Mouse (Mus musculus): ENCODE measurements at regions not wholly inside any gene's neighbourhood (a gene's known extent, or its start where the extent isn't known, plus 50 kb on each side); places are given as distances from the start of the nearest gene placed in this dataset.
A peak's percentile ranks its signal among the peaks of the same experiment; 100 is the strongest.
"Not testable (repeated sequence)": the region's sequence is repeated elsewhere in the genome, so short reads cannot be mapped to it uniquely, and the experiment has no call there.

GRCm38 (mm10) chr17:60966401-60966800, 1914.7 kb downstream of the Efna5 start:
- no peaks in the 10 kb centered on the region for H3K4me1 ChIP-seq (ENCODE audit: control insufficient read depth, insufficient read depth, low read length)
- 82% methylated on average over 1 of the region's 1 CpGs for WGBS
- H3K4me3 ChIP-seq (ENCODE audit: low read depth, low read length) = no peak overlapping the region
- H3K27ac ChIP-seq (ENCODE audit: low read depth, low read length) = no peak overlapping the region
- H3K9me3 ChIP-seq (ENCODE audit: control insufficient read depth, low read length) = no peaks in the 10 kb centered on the region
- no peaks in the 10 kb centered on the region for H3K27me3 ChIP-seq (ENCODE audit: control insufficient read depth, insufficient read depth, low read length)
- H3K9ac ChIP-seq (replicated peaks; ENCODE audit: low read depth, low read length) = no peak overlapping the region
- H3K4me2 ChIP-seq (ENCODE audit: low read depth, low read length) = no peak overlapping the region
- ATAC-seq (ENCODE audit: low read depth) = no peak
- H3K36me3 ChIP-seq (ENCODE audit: control insufficient read depth, insufficient read depth, low read length) = no peaks in the 10 kb centered on the region

GRCm38 (mm10) chr17:60965660-60966059, 1915.5 kb downstream of the Efna5 start:
- Histone ChIP-seq H3K27ac (ENCODE audit: low read depth, low read length) (no peak overlapping the region), H3K4me1 (ENCODE audit: control insufficient read depth, insufficient read depth, low read length) (no peaks in the 10 kb centered on the region), H3K36me3 (ENCODE audit: control insufficient read depth, insufficient read depth, low read length) (no peaks in the 10 kb centered on the region), H3K27me3 (ENCODE audit: control insufficient read depth, insufficient read depth, low read length) (no peaks in the 10 kb centered on the region), H3K4me3 (ENCODE audit: low read depth, low read length) (no peak overlapping the region), H3K9ac (replicated peaks; ENCODE audit: low read depth, low read length) (no peak overlapping the region), H3K9me3 (ENCODE audit: control insufficient read depth, low read length) (no peaks in the 10 kb centered on the region), H3K4me2 (ENCODE audit: low read depth, low read length) (no peak overlapping the region)
- ATAC-seq (ENCODE audit: low read depth) = no peak
- 51% methylated on average over 2 of the region's 2 CpGs for WGBS

GRCm38 (mm10) chr17:60951464-60951863, 1929.7 kb downstream of the Efna5 start:
- WGBS = 24% methylated on average over 1 of the region's 1 CpGs
- H3K9ac ChIP-seq (replicated peaks; ENCODE audit: low read depth, low read length) = no peak overlapping the region
- no peak overlapping the region for H3K4me2 ChIP-seq (ENCODE audit: low read depth, low read length)
- no peak overlapping the region for H3K4me3 ChIP-seq (ENCODE audit: low read depth, low read length)
- H3K27ac ChIP-seq (ENCODE audit: low read depth, low read length) = no peak overlapping the region
- H3K27me3 ChIP-seq (ENCODE audit: control insufficient read depth, insufficient read depth, low read length) = no peaks in the 10 kb centered on the region
- no peaks in the 10 kb centered on the region for H3K9me3 ChIP-seq (ENCODE audit: control insufficient read depth, low read length)
- ATAC-seq (ENCODE audit: low read depth) = no peak
- H3K4me1 ChIP-seq (ENCODE audit: control insufficient read depth, insufficient read depth, low read length) = no peaks in the 10 kb centered on the region
- no peaks in the 10 kb centered on the region for H3K36me3 ChIP-seq (ENCODE audit: control insufficient read depth, insufficient read depth, low read length)

- no peak overlapping the region for H3K4me3 ChIP-seq (ENCODE audit: low read depth, low read length)
- H3K27ac ChIP-seq (ENCODE audit: low read depth, low read length) = no peak overlapping the region
- H3K36me3 ChIP-seq (ENCODE audit: control insufficient read depth, insufficient read depth, low read length) = no peaks in the 10 kb centered on the region
- no peaks in the 10 kb centered on the region for H3K9me3 ChIP-seq (ENCODE audit: control insufficient read depth, low read length)
- WGBS = 73% methylated on average over 1 of the region's 1 CpGs
- no peaks in the 10 kb centered on the region for H3K4me1 ChIP-seq (ENCODE audit: control insufficient read depth, insufficient read depth, low read length)
- H3K9ac ChIP-seq (replicated peaks; ENCODE audit: low read depth, low read length) = no peak overlapping the region
- H3K4me2 ChIP-seq (ENCODE audit: low read depth, low read length) = no peak overlapping the region
- no peaks in the 10 kb centered on the region for H3K27me3 ChIP-seq (ENCODE audit: control insufficient read depth, insufficient read depth, low read length)
- no peak for ATAC-seq (ENCODE audit: low read depth)
Observed at GRCm38 (mm10) chr17:60937754-60938508, 1924.8 kb upstream of the Nudt12 start.

- Histone ChIP-seq H3K27me3 (ENCODE audit: control insufficient read depth, insufficient read depth, low read length) (no peaks in the 10 kb centered on the region), H3K9me3 (ENCODE audit: control insufficient read depth, low read length) (no peaks in the 10 kb centered on the region), H3K4me1 (ENCODE audit: control insufficient read depth, insufficient read depth, low read length) (no peaks in the 10 kb centered on the region), H3K36me3 (ENCODE audit: control insufficient read depth, insufficient read depth, low read length) (no peaks in the 10 kb centered on the region), H3K4me2 (ENCODE audit: low read depth, low read length) (no peak overlapping the region), H3K27ac (ENCODE audit: low read depth, low read length) (no peak overlapping the region), H3K4me3 (ENCODE audit: low read depth, low read length) (no peak overlapping the region), H3K9ac (replicated peaks; ENCODE audit: low read depth, low read length) (no peak overlapping the region)
- ATAC-seq (ENCODE audit: low read depth) = no peak
Observed at GRCm38 (mm10) chr17:60934223-60934622, 1921.1 kb upstream of the Nudt12 start.

GRCm38 (mm10) chr17:60925822-60926383, 1912.7 kb upstream of the Nudt12 start:
- ATAC-seq (ENCODE audit: low read depth) = peak; percentile 54; the same call in 1 of the 2 replicates

GRCm38 (mm10) chr17:60882721-60883120, 1869.5 kb upstream of the Nudt12 start:
- 98% methylated on average over 1 of the region's 1 CpGs for WGBS
- not testable (repeated sequence) for ATAC-seq (ENCODE audit: low read depth)

More at GRCm38 (mm10) chr17:60925822-60926383, 1912.7 kb upstream of the Nudt12 start:
- Histone ChIP-seq H3K4me2 (ENCODE audit: low read depth, low read length) (no peak overlapping the region), H3K27ac (ENCODE audit: low read depth, low read length) (no peak overlapping the region), H3K9me3 (ENCODE audit: control insufficient read depth, low read length) (no peaks in the 10 kb centered on the region), H3K4me3 (ENCODE audit: low read depth, low read length) (no peak overlapping the region), H3K4me1 (ENCODE audit: control insufficient read depth, insufficient read depth, low read length) (no peaks in the 10 kb centered on the region), H3K9ac (replicated peaks; ENCODE audit: low read depth, low read length) (no peak overlapping the region), H3K36me3 (ENCODE audit: control insufficient read depth, insufficient read depth, low read length) (no peaks in the 10 kb centered on the region), H3K27me3 (ENCODE audit: control insufficient read depth, insufficient read depth, low read length) (no peaks in the 10 kb centered on the region)
- WGBS = 82% methylated on average over 13 of the region's 13 CpGs

GRCm38 (mm10) chr17:60857445-60857844, 1844.3 kb upstream of the Nudt12 start:
- Histone ChIP-seq H3K4me3 (ENCODE audit: low read depth, low read length) (no peak overlapping the region), H3K4me2 (ENCODE audit: low read depth, low read length) (no peak overlapping the region), H3K9ac (replicated peaks; ENCODE audit: low read depth, low read length) (no peak overlapping the region), H3K4me1 (ENCODE audit: control insufficient read depth, insufficient read depth, low read length) (no peaks in the 10 kb centered on the region), H3K27ac (ENCODE audit: low read depth, low read length) (no peak overlapping the region), H3K36me3 (ENCODE audit: control insufficient read depth, insufficient read depth, low read length) (no peaks in the 10 kb centered on the region), H3K27me3 (ENCODE audit: control insufficient read depth, insufficient read depth, low read length) (no peaks in the 10 kb centered on the region), H3K9me3 (ENCODE audit: control insufficient read depth, low read length) (no peaks in the 10 kb centered on the region)
- WGBS = 96% methylated on average over 3 of the region's 3 CpGs
- no peak for ATAC-seq (ENCODE audit: low read depth)

More at GRCm38 (mm10) chr17:60882721-60883120, 1869.5 kb upstream of the Nudt12 start:
- not testable (repeated sequence) for H3K9me3 ChIP-seq (ENCODE audit: control insufficient read depth, low read length); H3K27ac ChIP-seq (ENCODE audit: low read depth, low read length); H3K4me1 ChIP-seq (ENCODE audit: control insufficient read depth, insufficient read depth, low read length); H3K4me3 ChIP-seq (ENCODE audit: low read depth, low read length); H3K4me2 ChIP-seq (ENCODE audit: low read depth, low read length); H3K36me3 ChIP-seq (ENCODE audit: control insufficient read depth, insufficient read depth, low read length); H3K9ac ChIP-seq (replicated peaks; ENCODE audit: low read depth, low read length); H3K27me3 ChIP-seq (ENCODE audit: control insufficient read depth, insufficient read depth, low read length)

- H3K36me3 ChIP-seq (ENCODE audit: control insufficient read depth, insufficient read depth, low read length) = no peaks in the 10 kb centered on the region
- WGBS = 74% methylated on average over 3 of the region's 3 CpGs
- no peak overlapping the region for H3K9ac ChIP-seq (replicated peaks; ENCODE audit: low read depth, low read length)
Observed at GRCm38 (mm10) chr17:60854659-60855058, 1841.5 kb upstream of the Nudt12 start.

More at GRCm38 (mm10) chr17:60854659-60855058, 1841.5 kb upstream of the Nudt12 start:
- ATAC-seq (ENCODE audit: low read depth) = no peak
- H3K27ac ChIP-seq (ENCODE audit: low read depth, low read length) = no peak overlapping the region
- no peaks in the 10 kb centered on the region for H3K27me3 ChIP-seq (ENCODE audit: control insufficient read depth, insufficient read depth, low read length)
- no peak overlapping the region for H3K4me2 ChIP-seq (ENCODE audit: low read depth, low read length)
- H3K4me3 ChIP-seq (ENCODE audit: low read depth, low read length) = no peak overlapping the region
- H3K9me3 ChIP-seq (ENCODE audit: control insufficient read depth, low read length) = no peaks in the 10 kb centered on the region
- H3K4me1 ChIP-seq (ENCODE audit: control insufficient read depth, insufficient read depth, low read length) = no peaks in the 10 kb centered on the region
